Comparison of ENCODE assay signal across 8 mouse cellular contexts in the genomic region with DNA sequence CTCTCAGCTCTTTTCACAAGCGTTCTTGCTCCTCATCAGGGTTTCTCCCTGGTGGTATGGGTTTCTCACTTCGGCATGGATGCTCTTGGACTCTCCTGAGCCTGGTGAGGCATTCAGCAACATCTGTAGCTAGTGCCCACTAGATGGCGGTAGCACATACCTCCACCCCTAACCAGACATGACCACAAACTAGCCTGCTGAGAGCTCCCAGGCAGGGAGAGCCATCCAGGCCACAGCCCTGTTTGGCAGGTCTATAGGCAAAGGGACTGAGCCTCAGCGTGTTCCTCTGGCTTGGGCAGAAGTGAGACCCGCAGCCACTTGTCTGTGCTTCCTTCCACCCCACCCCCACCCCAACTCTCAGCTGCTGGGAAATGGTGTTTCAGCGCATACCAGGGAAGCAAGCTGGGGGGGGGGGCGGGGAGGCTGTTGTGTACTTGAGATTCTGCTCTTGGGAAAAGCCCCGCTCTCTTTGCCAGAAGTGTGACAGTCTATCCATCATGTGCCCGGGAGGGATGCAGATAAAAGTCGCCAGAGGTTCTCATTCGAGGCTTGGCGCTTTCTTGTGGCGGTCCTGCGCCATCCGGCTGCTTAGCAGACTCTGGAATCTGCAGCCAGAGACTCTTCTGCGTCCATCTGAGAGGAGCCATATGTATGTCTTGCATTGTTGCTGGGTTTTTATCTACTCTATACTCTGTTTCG.
DNase-seq lines count a peak whose midpoint lies in the region; ATAC-seq lines count a peak whose summit lies in the region.

No protein-coding gene starts in this region.

- peaks cover 5% of the 10 kb centered on the region; the same call in 1 of the 2 replicates for H3K36me3 ChIP-seq in embryonic facial prominence, embryonic 13.5 days
- 0 out of 2 replicates have a peak, but pooled peaks cover 3% of the 10 kb centered on the region for H3K36me3 ChIP-seq in midbrain, embryonic 12.5 days

- no peak overlapping the region; the same call in 1 of the 2 replicates for H3K27ac ChIP-seq in embryonic facial prominence, embryonic 13.5 days
- no peak overlapping the region for H3K27ac ChIP-seq in midbrain, embryonic 12.5 days (replicated peaks)

- no peak overlapping the region; the same call in 1 of the 2 replicates for H3K4me2 ChIP-seq in embryonic facial prominence, embryonic 13.5 days
- no peak overlapping the region for H3K4me2 ChIP-seq in midbrain, embryonic 12.5 days (replicated peaks)

- ATAC-seq in embryonic facial prominence, embryonic 13.5 days (ENCODE audit: insufficient number of reproducible peaks, insufficient read depth, low FRiP score, low TSS enrichment, low read depth): peak; percentile 37; the same call in 1 of the 2 replicates
- ATAC-seq in midbrain, embryonic 12.5 days (ENCODE audit: low FRiP score, low read depth): peak; percentile 86

- peak; percentile 57 for DNase-seq in 3134 (ENCODE audit: extremely low read depth, insufficient read length, low spot score)
- peak; percentile 64 for DNase-seq in adrenal gland, postnatal 25 days
- DNase-seq in heart, adult 18-20 months: peak; percentile 65 to 71
- peak; percentile 57 for DNase-seq in kidney, adult 11 months
- DNase-seq in left cerebral cortex, postnatal 4 days: peak; percentile 77
- DNase-seq in spleen, postnatal 10 days (ENCODE audit: low spot score in 2 of 2): peak; percentile 8 to 52

- peaks cover 11% of the 10 kb centered on the region; the same call in 1 of the 2 replicates for H3K9me3 ChIP-seq in embryonic facial prominence, embryonic 13.5 days
- H3K9me3 ChIP-seq in midbrain, embryonic 12.5 days: no peaks in the 10 kb centered on the region

- no peak overlapping the region for H3K4me3 ChIP-seq in embryonic facial prominence, embryonic 13.5 days
- no peak overlapping the region for H3K4me3 ChIP-seq in midbrain, embryonic 12.5 days

- WGBS in embryonic facial prominence, embryonic 13.5 days: 44% methylated on average over 17 of the region's 17 CpGs
- WGBS in midbrain, embryonic 12.5 days: 54% methylated on average over 17 of the region's 17 CpGs

- H3K9ac ChIP-seq in embryonic facial prominence, embryonic 13.5 days: 0 out of 2 replicates have a peak overlapping the region, but pooled peaks have one; percentile 32
- H3K9ac ChIP-seq in midbrain, embryonic 12.5 days (replicated peaks): no peak overlapping the region

- intact Hi-C loops in left cerebral cortex, postnatal 4 days (cut with DNase I): no loop called here

- H3K4me1 ChIP-seq in embryonic facial prominence, embryonic 13.5 days: peaks cover 4% of the 10 kb centered on the region; the same call in 1 of the 2 replicates
- H3K4me1 ChIP-seq in midbrain, embryonic 12.5 days: no peaks in the 10 kb centered on the region

- no peaks in the 10 kb centered on the region for H3K27me3 ChIP-seq in embryonic facial prominence, embryonic 13.5 days
- H3K27me3 ChIP-seq in midbrain, embryonic 12.5 days: no peaks in the 10 kb centered on the region
